Mouse (Mus musculus): ENCODE results near the gene Hrasls5. TPM values are rescaled to one million over a fixed set of nuclear protein-coding genes. Genes with fewer than 3 reads are reported as not detected.
A peak's percentile ranks its signal among the peaks of the same experiment; 100 is the strongest.

Gene Hrasls5
- total and polyA plus RNA-seq, 2 experiments from 2014 or later, result 0.29 TPM; not detected in 1

GRCm38 (mm10) chr19:7606801-7607689 lies 5.3 kb upstream of the Hrasls5 start, which contains the start of gene Lgals12:
TSS of gene Lgals12 (minus strand) at chr19:7607193.
- no peak for DNase-seq
- no peak for TF ChIP-seq CTCF (IDR thresholded peaks at IDR 0.05; ENCODE audit: low read depth)
- peak within 1 kb of the TSS; percentile 15 for H3K9ac ChIP-seq
- H3K36me3 ChIP-seq (ENCODE audit: insufficient read depth), result no peaks in the 10 kb centered on the region
- H3K4me3 ChIP-seq (ENCODE audit: low read depth, low read length), result peak within 1 kb of the TSS; percentile 38
- 6% methylated on average over 15 of the region's 15 CpGs for WGBS
- H3K27ac ChIP-seq (ENCODE audit: low read depth, low read length), result peak within 1 kb of the TSS; percentile 40; the same call in 1 of the 2 replicates
- H3K27me3 ChIP-seq (ENCODE audit: insufficient read depth, low read length), result no peaks in the 10 kb centered on the region
- H3K4me2 ChIP-seq (ENCODE audit: low read depth), result peak within 1 kb of the TSS; percentile 70
- no peaks in the 10 kb centered on the region for H3K9me3 ChIP-seq (ENCODE audit: low read length)
- peak; percentile 40 for ATAC-seq
- H3K4me1 ChIP-seq (ENCODE audit: insufficient read depth), result peaks cover 14% of the 10 kb centered on the region; the same call in 1 of the 2 replicates

DNA sequence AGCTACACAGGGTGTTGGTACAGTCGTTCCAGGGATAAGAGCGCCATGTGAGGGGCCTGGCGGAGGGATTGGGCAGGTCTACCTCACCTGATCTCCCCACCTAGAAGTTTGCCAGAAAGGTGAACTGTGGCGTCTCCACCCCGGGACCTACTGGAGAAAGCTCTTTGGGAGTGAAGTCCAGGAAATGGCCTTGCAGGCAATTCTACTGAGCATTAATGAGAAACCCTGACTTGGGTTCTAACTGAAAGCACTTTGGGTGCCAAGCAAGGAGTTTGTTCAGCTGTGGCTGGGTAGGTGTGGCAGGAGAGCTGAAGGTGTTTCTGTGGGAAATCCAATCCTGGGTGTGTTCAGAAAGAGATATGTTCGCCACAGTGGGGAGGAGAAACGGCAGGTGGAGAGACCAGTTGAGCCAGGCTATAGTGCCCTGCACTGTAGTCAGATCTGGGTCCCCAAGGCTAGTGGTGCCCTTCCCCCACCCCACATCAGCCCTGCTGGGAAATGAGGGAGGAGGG lies 4.6 kb upstream of the Hrasls5 start:
- Histone ChIP-seq H3K9ac (no peak overlapping the region), H3K27ac (ENCODE audit: low read depth, low read length) (no peak overlapping the region)

DNA sequence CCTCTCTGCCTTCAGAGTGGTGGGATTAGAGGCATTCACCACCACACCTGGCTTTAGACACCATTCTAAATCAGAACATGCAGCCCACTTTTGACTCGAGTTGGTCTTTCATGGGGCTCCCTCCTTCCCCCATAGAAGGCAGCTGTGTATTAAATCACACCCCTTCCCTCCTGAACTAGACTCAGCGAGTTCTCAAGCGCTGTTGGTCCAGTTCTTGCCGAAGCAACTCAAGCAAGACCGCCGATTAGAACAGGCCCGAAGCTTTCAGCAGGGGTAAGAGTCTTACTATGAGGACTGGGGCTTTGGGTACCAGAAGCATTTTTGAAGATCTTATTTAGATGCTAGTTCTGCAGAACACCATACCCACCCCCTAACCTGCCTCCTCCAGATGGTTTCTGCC lies 810 bp downstream of the Hrasls5 start:
- DNase-seq, result no peak
- H3K4me1 ChIP-seq (ENCODE audit: insufficient read depth), result 0 out of 2 replicates have a peak, but pooled peaks cover 3% of the 10 kb centered on the region
- ATAC-seq, result no peak
- 90% methylated on average over 7 of the region's 7 CpGs for WGBS
- H3K4me3 ChIP-seq (ENCODE audit: low read depth, low read length), result no peak overlapping the region
- no peak overlapping the region for H3K27ac ChIP-seq (ENCODE audit: low read depth, low read length)
- no peak overlapping the region for H3K4me2 ChIP-seq (ENCODE audit: low read depth)
- H3K36me3 ChIP-seq (ENCODE audit: insufficient read depth), result no peaks in the 10 kb centered on the region
- H3K9me3 ChIP-seq (ENCODE audit: low read length), result no peaks in the 10 kb centered on the region
- TF ChIP-seq CTCF (IDR thresholded peaks at IDR 0.05; ENCODE audit: low read depth), result no peak
- no peak overlapping the region for H3K9ac ChIP-seq
- H3K27me3 ChIP-seq (ENCODE audit: insufficient read depth, low read length), result no peaks in the 10 kb centered on the region

More for the DNA sequence above, 4.6 kb upstream of the Hrasls5 start:
- Histone ChIP-seq H3K4me3 (ENCODE audit: low read depth, low read length) (no peak overlapping the region), H3K9me3 (ENCODE audit: low read length) (no peaks in the 10 kb centered on the region), H3K4me1 (ENCODE audit: insufficient read depth) (peaks cover 14% of the 10 kb centered on the region; the same call in 1 of the 2 replicates), H3K36me3 (ENCODE audit: insufficient read depth) (no peaks in the 10 kb centered on the region), H3K27me3 (ENCODE audit: insufficient read depth, low read length) (no peaks in the 10 kb centered on the region), H3K4me2 (ENCODE audit: low read depth) (no peak overlapping the region)
- TF ChIP-seq CTCF (IDR thresholded peaks at IDR 0.05; ENCODE audit: low read depth), result no peak
- no peak for DNase-seq
- no peak for ATAC-seq
- 74% methylated on average over 7 of the region's 7 CpGs for WGBS

DNA sequence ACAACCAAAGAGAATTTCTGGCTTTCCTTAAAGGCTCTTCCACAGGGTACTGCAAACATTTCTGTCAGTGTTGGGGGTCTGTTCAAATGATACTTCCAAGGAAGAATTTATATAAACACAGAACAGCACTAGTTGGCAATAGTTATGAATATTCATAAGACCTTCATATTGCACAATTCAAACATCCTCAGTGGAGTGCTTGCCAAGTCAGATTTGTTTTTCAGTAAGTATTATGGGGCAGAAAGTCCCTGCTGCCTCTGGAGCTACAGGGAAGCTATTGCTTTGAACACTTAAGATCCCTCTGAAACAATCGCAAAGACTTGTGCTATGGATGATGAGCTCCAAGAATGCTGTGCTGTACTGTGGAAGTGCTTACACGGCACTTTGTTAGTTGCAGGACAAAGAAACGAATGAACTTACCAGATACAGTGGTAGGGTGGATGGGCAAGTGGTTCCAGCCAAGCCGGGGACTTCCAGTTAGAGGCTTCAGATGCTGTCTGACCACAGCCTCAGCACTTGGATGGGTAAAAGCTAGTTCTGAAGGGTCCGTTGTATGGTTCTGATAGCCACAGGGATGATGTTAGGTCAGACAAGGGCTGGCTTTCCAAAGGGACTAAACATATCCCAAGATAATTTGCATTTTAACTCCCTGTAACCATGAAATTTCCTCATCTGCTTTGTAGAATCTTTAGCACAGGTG lies 4.0 kb downstream of the Hrasls5 start:
- 70% methylated on average over 5 of the region's 5 CpGs for WGBS
- Histone ChIP-seq H3K9ac (no peak overlapping the region), H3K4me3 (ENCODE audit: low read depth, low read length) (no peak overlapping the region), H3K4me1 (ENCODE audit: insufficient read depth) (0 out of 2 replicates have a peak, but pooled peaks cover 3% of the 10 kb centered on the region), H3K36me3 (ENCODE audit: insufficient read depth) (no peaks in the 10 kb centered on the region), H3K27me3 (ENCODE audit: insufficient read depth, low read length) (no peaks in the 10 kb centered on the region), H3K27ac (ENCODE audit: low read depth, low read length) (no peak overlapping the region), H3K9me3 (ENCODE audit: low read length) (no peaks in the 10 kb centered on the region), H3K4me2 (ENCODE audit: low read depth) (no peak overlapping the region)
- ATAC-seq (no peak), DNase-seq (no peak)
- no peak for TF ChIP-seq CTCF (IDR thresholded peaks at IDR 0.05; ENCODE audit: low read depth)

DNA sequence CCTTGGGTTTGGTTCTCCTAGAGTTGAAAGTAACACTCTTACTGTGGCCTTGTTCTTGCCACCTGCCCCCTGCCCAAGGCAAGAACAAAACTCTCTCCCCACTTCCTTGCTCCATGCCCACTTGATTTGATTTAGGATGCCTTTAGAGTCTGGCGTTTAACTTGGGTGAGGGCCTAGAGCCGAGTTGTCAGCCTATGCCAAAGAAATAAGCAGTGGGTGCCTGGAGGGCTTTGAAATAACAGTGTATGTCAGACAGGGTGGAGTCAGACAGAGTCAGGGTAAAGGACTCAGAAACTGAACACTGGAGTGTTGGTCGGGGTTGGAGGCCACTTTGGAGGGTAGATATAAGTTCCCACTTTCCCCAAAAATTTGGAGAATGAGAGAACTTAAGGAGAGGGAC lies 4.7 kb downstream of the Hrasls5 start:
- Histone ChIP-seq H3K36me3 (ENCODE audit: insufficient read depth) (no peaks in the 10 kb centered on the region), H3K9me3 (ENCODE audit: low read length) (no peaks in the 10 kb centered on the region), H3K4me1 (ENCODE audit: insufficient read depth) (no peaks in the 10 kb centered on the region), H3K4me3 (ENCODE audit: low read depth, low read length) (no peak overlapping the region), H3K27ac (ENCODE audit: low read depth, low read length) (no peak overlapping the region), H3K9ac (no peak overlapping the region), H3K4me2 (ENCODE audit: low read depth) (no peak overlapping the region), H3K27me3 (ENCODE audit: insufficient read depth, low read length) (no peaks in the 10 kb centered on the region)
- 49% methylated on average over 3 of the region's 3 CpGs for WGBS
- DNase-seq (no peak), ATAC-seq (no peak)
- TF ChIP-seq CTCF (IDR thresholded peaks at IDR 0.05; ENCODE audit: low read depth), result no peak

GRCm38 (mm10) chr19:7617696-7618095 lies 5.4 kb downstream of the Hrasls5 start:
- H3K4me2 ChIP-seq (ENCODE audit: low read depth), result no peak overlapping the region; the same call in 1 of the 2 replicates
- H3K9ac ChIP-seq, result no peak overlapping the region
- 32% methylated on average over 7 of the region's 7 CpGs for WGBS
- ATAC-seq (peak; percentile 74), DNase-seq (peak; percentile 84)
- no peak overlapping the region for H3K4me3 ChIP-seq (ENCODE audit: low read depth, low read length)
- peak; percentile 89 for TF ChIP-seq CTCF (IDR thresholded peaks at IDR 0.05; ENCODE audit: low read depth)
- no peaks in the 10 kb centered on the region for H3K9me3 ChIP-seq (ENCODE audit: low read length)
- no peak overlapping the region for H3K27ac ChIP-seq (ENCODE audit: low read depth, low read length)
- H3K4me1 ChIP-seq (ENCODE audit: insufficient read depth), result no peaks in the 10 kb centered on the region
- no peaks in the 10 kb centered on the region for H3K36me3 ChIP-seq (ENCODE audit: insufficient read depth)
- no peaks in the 10 kb centered on the region for H3K27me3 ChIP-seq (ENCODE audit: insufficient read depth, low read length)
